Mouse (Mus musculus): ENCODE results near the gene Scn1b.

Scn1b gene

DNA sequence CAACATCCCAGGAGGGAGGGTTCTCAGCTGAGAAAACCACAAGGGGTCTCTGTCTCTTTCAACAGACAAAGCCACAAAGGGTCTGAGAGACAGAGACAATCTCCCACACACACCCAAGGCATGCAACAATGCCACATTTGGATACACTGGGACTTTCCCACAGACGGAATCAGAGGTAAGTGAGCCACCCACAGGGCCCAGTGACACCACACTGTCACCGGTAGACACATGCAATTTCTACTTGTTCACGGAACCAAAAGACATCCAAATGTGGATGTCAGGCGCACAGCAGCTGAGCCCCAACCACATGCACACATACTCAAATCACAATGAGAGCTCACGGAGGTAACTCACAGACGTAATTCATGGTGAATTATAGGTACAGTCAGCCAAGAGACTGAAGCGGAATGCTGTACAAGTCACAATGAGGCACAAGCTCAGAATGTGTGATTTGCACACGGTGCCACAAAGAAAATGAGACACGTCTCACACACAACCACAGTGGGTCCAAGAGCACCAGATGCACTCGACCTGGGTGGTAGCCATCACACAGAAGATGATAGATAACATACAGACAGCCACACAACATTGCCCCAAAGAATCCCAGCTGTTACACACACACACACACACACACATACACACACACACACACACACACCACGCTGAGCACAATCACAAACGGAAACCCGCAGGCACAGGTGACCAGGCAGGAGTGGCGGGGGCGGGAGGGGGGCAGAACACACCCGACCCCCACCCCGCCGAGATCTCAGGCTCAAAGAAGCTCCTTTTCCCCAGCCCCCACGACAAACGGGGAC, 23.2 kb upstream of the Scn1b start:
- peak; percentile 58 for DNase-seq (ENCODE audit: extremely low spot score, low spot score)

- DNase-seq (ENCODE audit: extremely low spot score, low spot score): no peak
Observed at GRCm38 (mm10) chr7:31149271-31149670, 22.5 kb upstream of the Scn1b start.

GRCm38 (mm10) chr7:31148756-31149155, 22.0 kb upstream of the Scn1b start:
- peak; percentile 59 for DNase-seq (ENCODE audit: extremely low spot score, low spot score)

DNA sequence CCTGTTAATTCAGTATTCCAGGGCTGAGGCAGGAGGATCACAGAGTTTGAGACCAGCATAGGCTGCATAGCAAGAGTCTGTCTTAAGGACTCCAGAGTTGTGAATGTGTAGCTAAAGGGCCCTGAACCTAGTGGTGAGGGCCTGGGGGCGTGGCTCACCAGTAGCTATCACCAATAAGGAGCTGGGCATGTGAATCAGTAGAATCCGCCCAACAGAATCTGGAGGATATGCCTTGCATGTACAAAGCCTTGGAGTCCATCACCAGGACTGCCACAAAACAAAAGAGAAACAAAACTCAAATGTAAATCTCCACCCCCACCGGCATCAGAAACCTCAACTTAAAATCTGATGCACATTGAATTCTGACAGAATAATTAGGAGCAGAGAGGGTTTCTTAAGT, 21.3 kb upstream of the Scn1b start:
- no peak for DNase-seq (ENCODE audit: extremely low spot score, low spot score)

DNA sequence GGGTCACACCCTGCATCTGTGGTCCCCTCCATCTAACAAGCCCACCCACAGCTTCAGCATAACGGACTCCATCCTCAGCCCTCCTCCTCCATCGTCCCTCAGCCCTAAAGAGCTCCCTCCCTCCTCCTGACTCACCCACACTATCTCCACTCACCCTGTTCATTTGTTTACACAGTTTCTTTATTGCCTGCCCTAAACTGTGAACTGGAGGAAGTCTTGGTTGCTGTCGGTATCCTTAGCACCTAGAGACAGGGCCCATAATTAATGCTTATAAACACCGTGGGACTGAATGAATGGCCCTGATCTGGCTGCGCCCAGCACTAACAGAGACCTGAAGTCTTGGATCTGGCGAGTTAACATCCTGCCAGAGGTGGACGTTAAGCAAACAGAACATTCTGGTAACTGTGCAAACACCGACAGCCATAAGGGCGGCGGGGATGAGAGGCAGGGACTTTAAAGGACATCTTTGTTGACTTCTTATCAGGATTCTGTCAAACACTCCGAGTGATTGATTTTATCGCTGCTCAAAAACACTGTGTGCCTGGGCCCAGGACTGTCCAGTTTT, 18.9 kb upstream of the Scn1b start:
- no peak for DNase-seq (ENCODE audit: extremely low spot score, low spot score)

GRCm38 (mm10) chr7:31144886-31145285, 18.1 kb upstream of the Scn1b start:
- no peak for DNase-seq (ENCODE audit: extremely low spot score, low spot score)

DNA sequence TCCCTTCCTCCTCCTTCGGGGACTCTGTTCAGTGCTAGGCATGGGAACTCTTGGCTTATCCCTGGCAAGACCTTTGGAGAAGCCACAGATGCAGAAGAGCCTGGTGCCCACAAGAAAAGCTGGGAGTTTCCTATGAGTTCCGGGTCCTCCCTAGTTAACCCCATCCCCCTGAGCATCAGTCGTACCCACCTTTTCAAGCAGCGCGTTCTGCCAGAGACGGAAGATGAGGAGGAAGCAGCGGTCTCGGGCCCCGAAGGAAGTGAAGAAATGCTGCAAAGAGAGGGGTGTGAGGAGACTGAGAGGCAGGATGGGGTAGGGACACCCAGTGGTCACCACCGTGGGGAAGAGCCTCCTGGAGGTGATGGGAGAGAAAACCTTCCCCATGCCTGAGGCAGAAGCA, 14.1 kb upstream of the Scn1b start:
- DNase-seq (ENCODE audit: extremely low spot score, low spot score): no peak

GRCm38 (mm10) chr7:31140302-31140701, 13.5 kb upstream of the Scn1b start:
- DNase-seq (ENCODE audit: extremely low spot score, low spot score): no peak

DNA sequence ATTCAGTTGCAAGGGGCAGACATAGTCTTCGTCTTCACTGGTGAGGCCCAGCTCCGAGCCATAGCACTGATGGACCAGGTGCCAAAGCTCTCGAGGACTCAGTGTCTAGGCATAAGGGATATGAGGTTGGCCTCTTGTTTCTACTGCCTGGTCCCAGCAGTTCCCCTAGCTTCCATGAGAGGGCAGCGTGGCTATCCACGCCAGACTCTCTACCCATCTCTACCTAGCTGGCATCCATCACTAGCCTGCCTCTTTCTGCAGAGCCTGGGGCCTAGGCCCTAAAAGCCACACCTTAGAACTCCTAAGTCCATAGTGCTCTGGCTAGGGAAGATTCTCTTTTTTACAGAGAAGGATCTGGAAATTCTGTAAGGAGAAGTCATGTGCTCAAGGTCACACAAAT, 13.0 kb upstream of the Scn1b start:
- peak; percentile 48 for DNase-seq (ENCODE audit: extremely low spot score, low spot score)

- no peak for DNase-seq (ENCODE audit: extremely low spot score, low spot score)
Observed at GRCm38 (mm10) chr7:31135717-31136116, 8.9 kb upstream of the Scn1b start.

DNA sequence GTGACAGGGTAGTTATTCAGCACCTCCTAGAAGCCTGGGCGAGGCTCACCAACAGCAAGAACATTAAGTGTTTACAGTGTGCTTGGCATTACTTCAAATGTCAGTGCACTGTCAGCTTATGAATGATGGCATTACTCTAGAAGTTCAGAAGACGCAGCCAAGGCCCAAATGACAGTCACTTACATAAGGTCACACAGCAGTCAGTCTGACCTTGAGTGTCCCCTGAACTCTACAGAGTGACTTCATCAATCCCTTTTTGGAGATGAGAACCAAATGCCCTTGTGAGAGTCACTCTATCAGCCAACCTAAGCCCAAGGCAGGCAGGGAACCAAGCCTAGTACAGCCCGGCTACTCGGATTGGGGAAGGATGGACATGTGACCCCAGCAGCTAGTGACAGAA, 5.1 kb upstream of the Scn1b start:
- no peak for DNase-seq (ENCODE audit: extremely low spot score, low spot score)

DNA sequence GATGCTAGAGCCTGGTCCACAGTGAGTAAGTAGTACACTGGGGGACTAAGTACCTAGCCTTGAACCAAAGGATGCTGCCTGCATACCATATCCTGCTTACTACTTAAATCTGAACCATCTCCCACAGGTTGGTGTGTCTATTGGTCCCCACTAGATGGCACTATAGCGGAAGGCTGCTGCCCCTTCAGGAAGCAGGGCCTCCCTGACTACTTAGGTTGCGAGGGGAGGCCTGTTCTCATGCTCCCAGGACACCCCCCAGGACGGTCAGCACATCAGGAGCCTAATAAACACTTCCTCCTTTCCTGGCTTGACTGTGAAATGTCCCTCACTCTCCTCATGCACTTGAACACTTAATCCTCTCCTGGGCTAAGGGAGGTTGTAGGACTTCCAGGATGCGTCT, 4.0 kb upstream of the Scn1b start:
- DNase-seq (ENCODE audit: extremely low spot score, low spot score): peak; percentile 50

GRCm38 (mm10) chr7:31130197-31130596, 3.4 kb upstream of the Scn1b start:
- no peak for DNase-seq (ENCODE audit: extremely low spot score, low spot score)

GRCm38 (mm10) chr7:31128157-31128705, 1.4 kb upstream of the Scn1b start:
- no peak for DNase-seq (ENCODE audit: extremely low spot score, low spot score)

- DNase-seq (ENCODE audit: extremely low spot score, low spot score): peak; percentile 43
Observed at GRCm38 (mm10) chr7:31126211-31126751, 522 bp downstream of the Scn1b start.

GRCm38 (mm10) chr7:31125116-31125515, 1.7 kb downstream of the Scn1b start:
- no peak for DNase-seq (ENCODE audit: extremely low spot score, low spot score)

DNA sequence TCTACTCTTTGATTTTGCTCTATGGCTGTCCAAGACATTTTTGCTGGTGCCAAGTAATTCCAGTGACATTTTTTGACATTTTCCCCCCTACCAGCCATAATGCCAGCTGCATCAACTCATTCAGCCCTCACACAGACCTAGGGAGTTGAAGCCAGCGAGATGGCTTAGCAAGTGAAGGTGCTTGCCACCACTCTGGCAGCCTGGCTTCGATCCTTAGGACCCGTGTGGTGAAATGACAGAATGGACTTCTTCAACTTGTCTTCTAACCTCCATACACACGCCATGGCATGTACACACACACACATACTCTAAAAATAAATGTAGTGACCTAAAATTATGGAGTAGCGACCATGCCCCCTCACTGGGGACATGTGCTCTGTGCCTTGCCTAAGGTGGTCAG, 2.4 kb downstream of the Scn1b start:
- DNase-seq (ENCODE audit: extremely low spot score, low spot score): no peak

- DNase-seq (ENCODE audit: extremely low spot score, low spot score): no peak
Observed at GRCm38 (mm10) chr7:31123697-31124096, 3.1 kb downstream of the Scn1b start.

- DNase-seq (ENCODE audit: extremely low spot score, low spot score): no peak
Observed at GRCm38 (mm10) chr7:31122641-31123631, 3.9 kb downstream of the Scn1b start.

DNA sequence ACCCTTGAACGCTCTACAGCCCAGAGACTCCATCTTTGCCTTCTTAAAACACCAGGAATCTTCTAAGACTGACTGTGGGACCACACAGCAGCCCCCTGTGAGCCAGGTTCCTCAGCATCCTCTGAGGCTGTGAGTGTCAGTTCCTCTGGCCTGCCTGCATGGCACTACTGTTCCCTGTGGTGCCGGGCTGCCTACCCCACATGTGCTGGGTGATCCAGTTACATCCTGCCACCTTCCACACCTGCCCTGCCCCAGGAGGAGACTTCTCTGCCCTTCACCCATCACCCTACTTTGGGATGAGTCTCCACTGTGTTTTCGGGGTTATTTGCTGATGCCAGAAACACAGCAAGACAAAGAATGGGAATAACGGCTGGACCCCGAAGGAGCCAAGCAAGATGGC, 7.2 kb downstream of the Scn1b start:
- DNase-seq (ENCODE audit: extremely low spot score, low spot score): no peak

DNA sequence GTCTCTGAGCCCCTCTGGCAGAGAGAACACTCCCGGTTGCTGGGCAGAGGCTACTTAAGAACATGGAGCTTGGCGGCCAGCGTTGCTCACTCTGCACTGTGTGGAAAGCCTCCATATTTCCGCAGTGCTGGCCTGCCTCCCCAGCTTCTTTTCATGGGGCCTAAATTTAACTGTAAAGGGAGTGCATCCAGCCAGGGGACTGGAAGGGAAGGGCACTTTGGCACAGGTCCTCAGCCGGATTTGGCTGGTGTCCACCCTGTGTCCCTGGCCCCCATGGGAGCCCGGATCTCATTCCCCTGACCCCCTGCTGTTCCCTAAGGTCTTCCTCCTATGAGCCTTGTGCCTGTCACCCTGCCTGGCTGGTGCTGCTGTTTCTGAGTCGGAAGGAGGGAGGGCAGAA, 8.3 kb downstream of the Scn1b start:
- no peak for DNase-seq (ENCODE audit: extremely low spot score, low spot score)
